Comparison of ENCODE assay signal across 10 mouse cellular contexts in genomic region chr12:116620299-116620698, GRCm38 (mm10).
DNase-seq lines count a peak whose midpoint lies in the region; ATAC-seq and TF ChIP-seq lines count a peak whose summit lies in the region.
"Had no signal": no experiment of that assay in that cellular context is flagged by ENCODE, and none has a peak within 500 bp of the region (broad histone marks: within the 10 kb centered on the region; RNA-seq: fewer than 3 reads in every experiment).

No protein-coding gene starts in this region.

- no peak overlapping the region for H3K4me2 ChIP-seq in kidney, embryonic 16.5 days (replicated peaks; ENCODE audit: low read depth, low read length)
- H3K4me2 ChIP-seq in kidney, embryonic 14.5 days (replicated peaks; ENCODE audit: low read depth, low read length), result no peak overlapping the region
- no peak overlapping the region for H3K4me2 ChIP-seq in forebrain, embryonic 16.5 days (ENCODE audit: low read length)
- no peak overlapping the region for H3K4me2 ChIP-seq in hindbrain, embryonic 16.5 days (ENCODE audit: low read length)
- H3K4me2 ChIP-seq in midbrain, postnatal 0 days (ENCODE audit: low read depth, low read length, poor library complexity, severe bottlenecking), result no peak overlapping the region
- H3K4me2 ChIP-seq: liver, embryonic 15.5 days had no signal

- 83% methylated on average over 3 of the region's 3 CpGs for WGBS in kidney, embryonic 16.5 days
- 83% methylated on average over 3 of the region's 3 CpGs for WGBS in kidney, embryonic 14.5 days
- 80% methylated on average over 3 of the region's 3 CpGs for WGBS in forebrain, embryonic 16.5 days
- WGBS in hindbrain, embryonic 16.5 days, result 67% methylated on average over 3 of the region's 3 CpGs
- 78% methylated on average over 3 of the region's 3 CpGs for WGBS in midbrain, postnatal 0 days

- ATAC-seq in kidney, embryonic 16.5 days (ENCODE audit: low FRiP score, low TSS enrichment), result 0 out of 2 replicates have a peak, but pooled peaks have one; percentile 35
- no peak for ATAC-seq in kidney, embryonic 14.5 days (ENCODE audit: low FRiP score, low TSS enrichment)
- ATAC-seq in forebrain, embryonic 16.5 days, result peak; percentile 9; the same call in 1 of the 2 replicates
- ATAC-seq in hindbrain, embryonic 16.5 days, result peak; percentile 15; the same call in 1 of the 2 replicates
- ATAC-seq in midbrain, postnatal 0 days (ENCODE audit: low FRiP score), result 0 out of 2 replicates have a peak, but pooled peaks have one; percentile 9
- ATAC-seq in megakaryocyte-erythroid progenitor cell, adult 5-6 weeks (replicated peaks; ENCODE audit: low FRiP score, low TSS enrichment, poor library complexity, severe bottlenecking), result no peak

- H3K4me3 ChIP-seq in kidney, embryonic 16.5 days (ENCODE audit: low read length), result no peak overlapping the region
- no peak overlapping the region for H3K4me3 ChIP-seq in kidney, embryonic 14.5 days (ENCODE audit: low read length)
- no peak overlapping the region for H3K4me3 ChIP-seq in forebrain, embryonic 16.5 days (replicated peaks; ENCODE audit: low read length)
- H3K4me3 ChIP-seq in hindbrain, embryonic 16.5 days (ENCODE audit: low read length), result no peak overlapping the region
- no peak overlapping the region for H3K4me3 ChIP-seq in midbrain, postnatal 0 days (ENCODE audit: low read depth, low read length)
- H3K4me3 ChIP-seq: heart, embryonic 12.5 days; liver, embryonic 15.5 days; myocyte had no signal

- DNase-seq in midbrain, postnatal 0 days (ENCODE audit: low spot score), result no peak
- no peak for DNase-seq in adrenal gland, adult (ENCODE audit: inconsistent age in 2 of 2, low spot score in 1 of 2)

- no peak overlapping the region for H3K27ac ChIP-seq in kidney, embryonic 16.5 days (ENCODE audit: low read length)
- no peak overlapping the region for H3K27ac ChIP-seq in kidney, embryonic 14.5 days (ENCODE audit: low read depth, low read length)
- H3K27ac ChIP-seq in forebrain, embryonic 16.5 days (ENCODE audit: low read length), result no peak overlapping the region
- no peak overlapping the region for H3K27ac ChIP-seq in hindbrain, embryonic 16.5 days (ENCODE audit: low read depth, low read length)
- no peak overlapping the region for H3K27ac ChIP-seq in midbrain, postnatal 0 days (ENCODE audit: low read depth, low read length)
- H3K27ac ChIP-seq: liver, embryonic 15.5 days had no signal

- TF ChIP-seq CTCF in midbrain, postnatal 0 days (IDR thresholded peaks at IDR 0.05), result no peak

- no peaks in the 10 kb centered on the region for H3K4me1 ChIP-seq in kidney, embryonic 16.5 days (ENCODE audit: insufficient read depth, low read length)
- H3K4me1 ChIP-seq in kidney, embryonic 14.5 days (ENCODE audit: control insufficient read depth, insufficient read depth, low read length), result no peaks in the 10 kb centered on the region
- H3K4me1 ChIP-seq in forebrain, embryonic 16.5 days (replicated peaks; ENCODE audit: control insufficient read depth, insufficient read depth, low read length), result no peaks in the 10 kb centered on the region
- peaks cover 2% of the 10 kb centered on the region; the same call in 1 of the 2 replicates for H3K4me1 ChIP-seq in hindbrain, embryonic 16.5 days (ENCODE audit: control insufficient read depth, insufficient read depth, low read depth, low read length)
- no peaks in the 10 kb centered on the region for H3K4me1 ChIP-seq in midbrain, postnatal 0 days (ENCODE audit: insufficient read depth, low read length)
- H3K4me1 ChIP-seq: heart, embryonic 12.5 days; liver, embryonic 15.5 days had no signal

- no peaks in the 10 kb centered on the region for H3K36me3 ChIP-seq in kidney, embryonic 16.5 days (ENCODE audit: insufficient read depth, low read length)
- H3K36me3 ChIP-seq in kidney, embryonic 14.5 days (ENCODE audit: control insufficient read depth, insufficient read depth, low read length), result no peaks in the 10 kb centered on the region
- H3K36me3 ChIP-seq in forebrain, embryonic 16.5 days (ENCODE audit: control insufficient read depth, insufficient read depth), result no peaks in the 10 kb centered on the region
- H3K36me3 ChIP-seq in hindbrain, embryonic 16.5 days (ENCODE audit: control insufficient read depth, insufficient read depth, low read length), result no peaks in the 10 kb centered on the region
- no peaks in the 10 kb centered on the region for H3K36me3 ChIP-seq in midbrain, postnatal 0 days (ENCODE audit: insufficient read depth, low read length)
- H3K36me3 ChIP-seq: heart, embryonic 12.5 days; liver, embryonic 15.5 days had no signal

- no peak overlapping the region for H3K9ac ChIP-seq in kidney, embryonic 16.5 days (replicated peaks; ENCODE audit: low read length)
- H3K9ac ChIP-seq in kidney, embryonic 14.5 days (ENCODE audit: low read depth, low read length), result no peak overlapping the region
- H3K9ac ChIP-seq in forebrain, embryonic 16.5 days (replicated peaks; ENCODE audit: low read depth, low read length), result no peak overlapping the region
- H3K9ac ChIP-seq in hindbrain, embryonic 16.5 days (ENCODE audit: low read depth, low read length), result no peak overlapping the region
- no peak overlapping the region for H3K9ac ChIP-seq in midbrain, postnatal 0 days (replicated peaks; ENCODE audit: low read length, poor library complexity, severe bottlenecking)
- H3K9ac ChIP-seq: heart, embryonic 12.5 days; liver, embryonic 15.5 days had no signal

- H3K9me3 ChIP-seq in kidney, embryonic 16.5 days (ENCODE audit: low read length), result no peaks in the 10 kb centered on the region
- no peaks in the 10 kb centered on the region for H3K9me3 ChIP-seq in kidney, embryonic 14.5 days (ENCODE audit: control insufficient read depth, low read length)
- no peaks in the 10 kb centered on the region for H3K9me3 ChIP-seq in forebrain, embryonic 16.5 days (ENCODE audit: control insufficient read depth, low read length)
- H3K9me3 ChIP-seq in hindbrain, embryonic 16.5 days (ENCODE audit: control insufficient read depth, low read length), result no peaks in the 10 kb centered on the region
- H3K9me3 ChIP-seq in midbrain, postnatal 0 days (ENCODE audit: low read length), result no peaks in the 10 kb centered on the region
- H3K9me3 ChIP-seq: heart, embryonic 12.5 days; liver, embryonic 15.5 days had no signal

- H3K27me3 ChIP-seq in kidney, embryonic 16.5 days (ENCODE audit: insufficient read depth, low read length), result no peaks in the 10 kb centered on the region; the same call in 1 of the 2 replicates
- no peaks in the 10 kb centered on the region for H3K27me3 ChIP-seq in kidney, embryonic 14.5 days (ENCODE audit: control insufficient read depth, insufficient read depth, low read length)
- no peaks in the 10 kb centered on the region for H3K27me3 ChIP-seq in forebrain, embryonic 16.5 days (replicated peaks; ENCODE audit: control insufficient read depth, insufficient read depth, low read length)
- H3K27me3 ChIP-seq in hindbrain, embryonic 16.5 days (replicated peaks; ENCODE audit: control insufficient read depth, insufficient read depth, low read length), result no peaks in the 10 kb centered on the region
- H3K27me3 ChIP-seq in midbrain, postnatal 0 days (ENCODE audit: insufficient read depth, low read length), result no peaks in the 10 kb centered on the region
- H3K27me3 ChIP-seq: heart, embryonic 12.5 days; liver, embryonic 15.5 days had no signal

Comparison
In these comparisons a context has a peak if more than half of its experiments do, and no peak if none do; other contexts are left out.
1. ATAC-seq: peak in kidney, embryonic 16.5 days (single experiment), forebrain, embryonic 16.5 days (single experiment), hindbrain, embryonic 16.5 days (single experiment) and midbrain, postnatal 0 days (single experiment); none in kidney, embryonic 14.5 days (single experiment) and megakaryocyte-erythroid progenitor cell, adult 5-6 weeks (single experiment).